Mouse (Mus musculus) bone marrow macrophage, adult 2 months (primary cell): ENCODE measurements around the gene Hoxd10. TPM values are rescaled to one million over a fixed set of nuclear protein-coding genes. Genes with fewer than 3 reads are reported as not detected.

ENCODE experiments used
- H3K27ac ChIP-seq: 2 replicates; pipeline ENCODE4 v1.5.1; 2012; ENCODE audit warnings: low read depth, low read length; ENCODE audit not compliant: insufficient read depth
- H3K4me1 ChIP-seq: 2 replicates; pipeline ENCODE4 v1.6.1; 2012; ENCODE audit warnings: low read length; ENCODE audit not compliant: control insufficient read depth, insufficient read depth
- H3K4me3 ChIP-seq: 2 replicates; pipeline ENCODE4 v1.5.1; 2012; ENCODE audit warnings: mild to moderate bottlenecking, low read length, moderate library complexity; ENCODE audit not compliant: insufficient read depth
- CTCF ChIP-seq: IDR thresholded peaks from 2 replicates; pipeline ENCODE4 v1.5.1; 2012; ENCODE audit warnings: low read depth, mild to moderate bottlenecking, low read length, moderate library complexity
- POLR2A ChIP-seq: IDR thresholded peaks from 2 replicates; pipeline ENCODE4 v1.6.1; 2012; ENCODE audit warnings: mild to moderate bottlenecking, low read depth, low read length, borderline replicate concordance
- polyA plus RNA-seq: library from polyadenylated mRNA; stranded (reverse); fragments of >200 nt; gene quantifications from 2 replicates; pipeline ENCODE4 v1.2.4, GENCODE M21; 2012; ENCODE audit not compliant: missing spikeins, insufficient read depth, insufficient read length

The Hoxd10 gene
- polyA plus RNA-seq, result not detected in 2 replicates

DNA sequence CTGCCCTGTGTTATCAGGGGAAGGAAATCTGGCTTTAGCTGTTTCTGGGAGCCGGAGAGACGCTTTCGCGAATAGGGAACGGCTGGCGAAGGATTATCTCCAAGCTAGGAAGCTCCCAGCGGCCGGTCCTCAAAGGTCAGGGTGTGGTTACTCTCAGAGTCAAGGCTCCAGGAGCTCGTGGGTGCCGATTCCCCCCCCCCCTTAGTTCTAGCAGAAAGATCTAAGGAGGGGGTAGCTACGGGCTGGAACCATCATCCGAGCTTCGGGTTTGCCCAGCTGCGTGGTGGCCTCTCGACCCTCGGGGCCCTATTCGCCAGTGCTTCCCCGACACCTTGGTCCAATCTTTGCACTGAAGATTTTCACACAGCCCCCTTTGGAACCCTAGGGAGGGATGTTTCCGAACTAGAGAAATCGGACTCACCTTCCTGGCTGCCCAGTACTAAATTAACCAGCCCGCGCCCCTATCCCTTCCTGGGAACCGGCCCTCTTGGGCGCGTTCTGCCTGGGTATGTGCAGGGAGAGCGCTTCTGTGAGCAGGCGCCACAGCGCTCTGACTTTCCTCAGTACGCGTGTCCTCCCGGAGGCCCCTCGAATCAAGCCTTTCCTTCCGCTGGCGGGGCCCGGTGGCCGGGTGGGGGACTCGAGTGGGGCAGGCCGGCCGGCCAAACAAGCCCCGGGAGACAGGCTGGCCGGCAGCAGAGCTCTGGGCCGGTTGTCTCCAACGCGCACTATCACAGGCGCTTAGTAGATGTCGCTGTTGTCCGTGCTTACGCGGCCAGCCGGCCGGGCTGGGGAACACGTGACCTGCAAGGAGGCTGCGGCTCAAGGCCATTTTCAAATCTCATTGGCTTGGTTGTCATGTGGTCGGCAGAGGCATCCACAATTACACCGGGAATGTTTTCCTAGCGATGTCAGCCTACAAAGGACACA is at the start of gene Hoxd10:
Hoxd10 (plus strand) TSS at position 903 of the 930 bp plus-strand sequence.
- H3K27ac ChIP-seq, result no peak within 1 kb of the TSS
- TF ChIP-seq CTCF, result no peak
- TF ChIP-seq POLR2A, result no peak
- no peak within 1 kb of the TSS for H3K4me3 ChIP-seq
- no peaks in the 10 kb centered on the region for H3K4me1 ChIP-seq

DNA sequence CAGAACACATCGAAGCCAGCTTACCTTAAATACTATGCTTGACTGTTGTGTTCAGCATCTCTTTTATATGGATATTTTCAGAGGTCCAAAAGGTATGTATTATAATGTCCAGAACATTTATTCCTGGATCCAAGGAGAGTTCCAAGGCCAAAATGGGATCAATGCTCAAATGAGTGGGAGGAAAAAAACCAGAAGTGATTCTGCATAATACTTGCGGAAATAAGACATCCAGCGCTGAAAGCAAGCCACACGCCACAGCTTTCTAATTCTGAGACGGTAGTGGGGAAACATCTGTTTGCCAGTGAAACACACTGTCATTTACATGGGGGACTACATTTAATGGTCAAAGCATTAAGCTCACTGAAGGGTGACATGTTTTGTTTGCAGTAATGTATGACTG is 49.3 kb upstream of the Hoxd10 start:
- no peak for TF ChIP-seq POLR2A
- no peak for TF ChIP-seq CTCF
- Histone ChIP-seq H3K4me3 (no peak overlapping the region), H3K4me1 (no peaks in the 10 kb centered on the region), H3K27ac (no peak overlapping the region)

DNA sequence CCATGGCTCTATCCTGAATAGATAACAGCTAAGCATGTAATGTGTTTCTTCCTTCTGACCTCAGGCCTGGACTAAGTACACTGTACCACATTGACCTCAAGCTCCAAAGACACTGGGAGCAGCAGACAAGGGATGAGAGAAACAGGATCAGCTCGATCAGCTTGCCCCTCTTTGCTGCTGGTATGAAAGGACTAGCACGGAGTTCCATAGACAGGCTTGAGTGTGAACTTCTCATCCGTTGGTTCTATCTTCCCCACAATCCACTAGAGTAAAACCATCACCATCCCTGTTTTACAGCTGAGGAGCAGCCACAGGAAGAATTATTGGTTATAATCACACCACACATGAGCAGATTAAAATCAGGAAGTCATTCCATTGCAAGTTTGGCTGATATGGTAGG is 46.1 kb upstream of the Hoxd10 start:
- Histone ChIP-seq H3K27ac (no peak overlapping the region), H3K4me3 (no peak overlapping the region), H3K4me1 (no peaks in the 10 kb centered on the region)
- TF ChIP-seq CTCF (no peak), POLR2A (no peak)

DNA sequence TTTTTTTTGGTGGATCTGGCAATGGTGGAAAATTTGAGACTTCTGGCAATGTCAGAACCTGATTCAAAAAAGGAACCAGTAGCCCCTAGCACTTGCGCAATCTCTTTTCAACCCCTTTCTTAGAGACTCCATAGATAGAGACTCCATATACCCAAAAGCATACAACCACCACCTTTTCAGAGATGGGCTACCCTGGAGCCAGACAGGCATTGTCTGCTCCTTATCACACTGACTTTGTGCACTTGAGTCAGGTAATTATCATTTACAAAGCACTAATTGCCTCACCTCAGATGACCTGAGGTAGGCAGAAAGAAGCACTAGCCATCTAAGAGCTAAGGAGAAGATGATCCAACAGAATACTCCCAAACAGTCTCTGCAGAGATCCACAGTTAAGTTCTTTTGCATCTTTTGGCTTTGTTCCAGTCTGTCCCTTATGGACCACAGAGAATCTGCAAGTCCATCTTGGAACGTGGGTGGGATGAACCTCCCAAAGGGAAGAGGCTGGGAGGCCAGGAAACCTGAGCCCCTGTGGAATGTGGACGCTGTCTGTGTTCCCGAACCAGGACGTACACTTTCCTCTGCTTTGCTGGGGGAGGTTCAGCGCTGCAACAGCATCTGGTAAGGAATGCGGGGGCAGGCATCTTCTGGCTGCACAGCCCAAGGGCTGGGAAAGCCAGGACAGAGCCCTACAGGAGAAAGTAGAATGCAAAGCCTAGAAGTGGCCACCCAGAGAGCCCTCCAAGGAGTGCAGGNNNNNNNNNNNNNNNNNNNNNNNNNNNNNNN is 44.5 kb upstream of the Hoxd10 start:
- no peaks in the 10 kb centered on the region for H3K4me1 ChIP-seq
- no peak overlapping the region for H3K27ac ChIP-seq
- TF ChIP-seq POLR2A (no peak), CTCF (no peak)
- no peak overlapping the region for H3K4me3 ChIP-seq

DNA sequence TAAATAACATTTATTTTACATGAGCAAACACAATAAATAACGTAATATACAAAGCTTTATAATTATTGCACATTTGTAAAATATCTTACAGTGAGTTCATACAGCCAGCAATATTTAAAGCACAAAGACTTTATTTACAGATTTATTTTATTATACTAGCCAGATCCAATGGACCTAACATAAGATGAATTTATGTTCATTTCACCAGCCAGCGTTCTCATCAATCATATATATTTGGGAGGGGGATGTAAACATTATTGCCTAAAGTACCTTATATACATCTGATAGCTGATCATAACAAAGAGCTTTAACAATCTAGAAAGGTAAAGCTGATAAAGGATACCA is 38.8 kb upstream of the Hoxd10 start:
- Histone ChIP-seq H3K4me3 (no peak overlapping the region), H3K4me1 (no peaks in the 10 kb centered on the region), H3K27ac (no peak overlapping the region)
- no peak for TF ChIP-seq POLR2A
- TF ChIP-seq CTCF, result no peak

GRCm38 (mm10) chr2:74653781-74654535 is 37.8 kb upstream of the Hoxd10 start:
- TF ChIP-seq CTCF, result no peak
- TF ChIP-seq POLR2A, result no peak
- Histone ChIP-seq H3K27ac (no peak overlapping the region), H3K4me1 (no peaks in the 10 kb centered on the region), H3K4me3 (no peak overlapping the region)

DNA sequence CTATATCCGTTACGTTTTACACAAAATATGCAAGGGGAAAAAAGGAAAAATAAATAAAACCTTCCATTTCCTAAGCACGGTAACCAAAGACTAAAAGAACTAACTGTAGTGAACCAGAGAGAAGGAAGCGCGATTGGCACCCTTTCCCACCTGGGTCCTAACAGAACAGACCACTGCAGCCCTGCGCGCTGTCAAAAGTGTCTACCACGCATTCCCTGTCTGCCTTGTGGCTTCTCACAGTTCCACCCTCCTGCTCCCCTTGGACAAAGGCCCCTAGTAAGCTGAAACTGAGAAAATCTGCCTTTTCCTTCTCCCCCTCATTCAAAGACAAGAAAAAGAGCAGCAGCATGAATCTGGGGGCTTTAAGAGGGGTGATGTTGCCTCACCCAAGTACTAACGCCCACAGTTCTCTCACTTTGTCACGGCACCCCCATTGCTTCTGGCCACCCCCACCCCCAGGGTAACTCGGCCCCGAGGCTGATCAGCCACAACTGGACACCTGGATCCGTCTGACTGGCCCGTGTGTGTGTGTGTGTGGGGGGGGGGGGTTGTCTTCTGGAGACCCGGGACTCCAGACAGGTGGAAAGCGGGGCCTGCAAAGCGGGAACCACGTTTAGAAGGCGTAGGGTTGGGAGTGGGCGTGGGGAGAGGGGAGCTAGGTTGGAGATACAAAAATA is 36.8 kb upstream of the Hoxd10 start:
- H3K4me3 ChIP-seq, result no peak overlapping the region

DNA sequence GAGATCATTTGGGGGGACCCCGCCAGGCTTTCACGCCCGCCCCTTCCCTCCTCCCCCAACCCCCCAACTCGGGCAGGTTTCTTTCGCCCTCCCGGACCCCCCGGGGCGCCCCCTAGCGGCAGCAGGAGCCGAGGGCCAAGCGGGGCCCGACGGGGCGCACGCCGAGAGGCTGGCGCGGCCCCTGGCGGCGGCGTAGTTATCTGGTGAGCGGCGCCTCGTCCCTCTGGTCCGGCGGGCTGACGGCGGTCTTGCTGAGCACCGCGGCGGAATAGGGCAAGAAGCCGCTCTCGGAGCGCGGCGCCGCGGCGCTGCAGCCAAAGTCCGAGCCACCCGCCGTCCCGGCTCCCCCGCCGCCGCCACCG is 36.3 kb upstream of the Hoxd10 start:
- H3K27ac ChIP-seq, result no peak overlapping the region
- H3K4me3 ChIP-seq, result no peak overlapping the region
- no peaks in the 10 kb centered on the region for H3K4me1 ChIP-seq
- TF ChIP-seq POLR2A (no peak), CTCF (no peak)

More for the DNA sequence above, 36.8 kb upstream of the Hoxd10 start:
- Histone ChIP-seq H3K27ac (no peak overlapping the region), H3K4me1 (no peaks in the 10 kb centered on the region)
- TF ChIP-seq POLR2A (no peak), CTCF (no peak)
